Mouse (Mus musculus): ENCODE measurements around the gene Snx30. TPM values are rescaled to one million over a fixed set of nuclear protein-coding genes. Genes with fewer than 3 reads are reported as not detected.

Gene Snx30
- total RNA-seq (2021) = 1 to 10 TPM; 8.1 to 8.9 TPM

DNA sequence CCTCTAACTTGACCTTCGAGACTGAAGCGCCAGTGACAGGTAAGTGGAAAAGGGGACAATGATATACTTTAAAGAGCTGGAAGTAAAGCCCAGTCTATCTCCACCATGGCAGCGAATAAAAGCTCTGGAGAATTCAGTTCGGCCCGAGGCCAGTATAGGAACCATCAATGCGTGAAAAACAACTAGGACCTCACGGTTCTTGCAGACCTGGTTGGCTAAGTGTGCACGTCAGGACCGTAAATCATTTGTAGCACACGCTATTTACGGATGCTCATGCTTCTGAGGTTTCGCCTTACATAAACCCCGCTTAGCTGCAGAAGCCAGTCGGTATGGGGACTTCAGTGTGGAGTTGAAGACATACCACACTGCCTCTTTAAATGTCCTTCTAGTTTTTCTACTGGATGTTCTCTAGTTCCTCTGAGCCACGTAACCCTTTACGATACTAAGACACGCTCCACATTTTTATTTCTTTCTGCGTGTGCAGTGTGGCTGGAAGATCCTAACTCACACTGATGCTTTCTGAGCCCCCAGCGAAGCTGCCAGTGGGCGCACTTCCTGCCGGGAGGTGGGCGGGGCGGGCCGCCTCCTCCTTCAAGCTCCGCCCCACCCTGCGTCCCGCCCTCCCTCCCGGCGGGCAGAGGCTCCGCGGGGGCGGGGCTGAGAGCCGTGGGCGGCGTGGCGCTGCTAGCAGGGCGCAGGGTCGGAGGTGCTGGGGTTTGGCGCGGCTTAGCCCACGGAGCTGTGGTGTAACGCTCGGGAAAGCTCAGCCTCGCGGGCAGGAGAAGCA, at the start of gene Snx30:
Gene Snx30, plus strand, starts transcription at position 660 of the 787 bp plus-strand sequence.
- intact Hi-C loops (cut with DNase I) = loop anchor here (2.0 to 5.0 kb wide), 3 partner anchors 21 to 67 kb away; no protein-coding TSS in a partner anchor
- DNase-seq = peak; percentile 91 to 92

DNA sequence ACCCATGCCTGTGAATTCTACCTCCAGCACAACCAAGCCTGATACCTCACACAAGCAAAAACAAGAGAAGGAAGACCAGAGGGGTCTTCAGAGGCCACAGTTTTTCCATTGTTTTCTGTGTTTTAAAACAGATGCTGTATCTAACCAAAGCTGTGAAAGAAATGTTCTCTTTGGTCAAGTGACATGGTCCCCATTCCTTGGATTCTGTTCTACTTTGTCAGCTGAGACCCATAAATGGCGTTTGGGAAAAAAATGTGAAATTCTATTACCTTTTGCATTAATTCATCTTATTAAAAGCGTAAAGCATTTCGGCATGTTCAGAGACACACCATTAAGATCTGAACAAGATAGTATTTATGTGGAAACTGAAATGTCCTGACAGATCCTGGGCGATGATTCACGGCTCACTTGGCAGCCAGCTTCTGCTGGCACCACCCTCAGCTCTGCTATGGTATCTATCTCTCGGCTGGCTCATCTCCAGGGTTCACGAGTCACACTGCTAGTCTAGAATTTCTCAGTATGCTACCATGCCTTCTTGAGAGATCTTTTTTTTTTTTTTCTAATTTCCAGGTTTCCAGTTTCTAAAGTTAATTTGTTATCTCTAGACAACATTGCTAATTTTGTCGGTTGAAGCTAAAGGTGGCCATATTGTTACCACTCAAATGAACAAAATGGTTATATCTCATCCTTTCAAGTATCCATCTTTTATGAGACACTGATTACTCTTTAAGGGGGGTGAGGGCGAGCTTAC, 49.1 kb upstream of the Snx30 start:
- DNase-seq = peak; percentile 80 to 83
- intact Hi-C loops (cut with DNase I) = no loop called here

DNA sequence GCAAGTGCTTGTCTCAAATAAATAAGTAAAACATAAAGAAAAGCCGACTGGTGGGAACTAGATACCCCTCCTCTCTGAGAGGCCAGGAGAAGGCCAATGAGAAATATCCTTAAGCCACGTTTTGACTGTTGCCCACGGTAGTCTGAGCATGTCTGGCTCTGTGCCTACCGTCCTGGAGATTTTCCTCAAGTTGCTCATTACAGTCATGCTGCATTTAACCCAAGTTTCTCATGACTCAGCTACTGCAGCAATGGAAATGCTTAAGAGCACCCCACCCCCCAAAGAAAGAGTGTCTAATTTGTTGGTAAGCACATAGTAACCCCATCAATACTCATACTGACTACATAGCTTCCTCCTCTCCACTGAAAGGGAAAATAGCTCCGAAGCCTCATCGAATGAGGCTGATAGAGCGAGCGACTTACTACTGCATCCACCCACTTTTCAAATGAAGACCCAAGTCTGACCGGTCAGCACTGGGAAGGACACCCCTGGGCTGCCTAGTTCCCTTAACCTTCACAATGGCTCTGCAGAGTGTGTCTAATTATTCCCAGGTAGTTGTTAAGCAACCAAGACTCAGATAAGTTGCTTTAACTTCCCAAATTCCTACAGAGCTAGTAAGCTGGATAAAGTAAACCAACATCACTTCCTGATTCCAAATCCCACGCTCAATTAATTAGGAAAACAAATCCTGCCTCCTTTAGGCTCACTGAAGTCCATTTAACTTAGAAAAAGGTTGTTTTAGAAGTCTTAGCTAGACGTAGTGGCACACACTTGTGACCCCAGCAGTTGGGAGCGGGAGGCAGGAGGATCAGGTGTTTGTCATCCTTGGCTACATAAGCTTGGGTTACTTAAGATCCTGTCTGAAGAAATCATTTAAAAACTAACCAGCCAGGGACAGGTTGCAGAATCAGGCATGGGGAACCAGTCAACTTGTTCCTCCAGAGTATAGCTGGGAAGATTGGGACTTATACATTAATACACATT, 47.9 kb upstream of the Snx30 start:
- intact Hi-C loops (cut with DNase I) = no loop called here
- no peak for DNase-seq

DNA sequence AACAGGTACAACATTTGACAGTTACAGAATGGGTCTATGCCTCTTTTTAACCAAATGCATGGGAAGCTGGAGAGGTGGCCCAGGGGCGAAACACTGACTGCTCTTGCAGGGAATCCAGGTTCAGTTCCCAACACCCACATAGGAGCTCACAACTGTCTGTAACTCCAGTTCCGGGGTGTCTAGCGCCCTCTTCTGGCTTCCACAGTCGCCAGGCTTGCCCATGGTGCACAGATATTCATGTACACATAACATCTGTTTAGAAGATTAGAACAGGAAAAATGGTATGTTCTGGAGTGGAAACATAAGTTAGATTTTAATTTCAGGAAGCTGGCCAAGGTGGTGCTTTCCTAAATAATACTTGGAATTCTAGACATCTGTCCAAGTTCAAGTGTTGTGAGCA, 45.6 kb upstream of the Snx30 start:
- intact Hi-C loops (cut with DNase I) = loop anchor here (5.0 kb wide), 1 partner anchor 133 kb away; the partner anchor contains the start of gene E130308A19Rik

DNA sequence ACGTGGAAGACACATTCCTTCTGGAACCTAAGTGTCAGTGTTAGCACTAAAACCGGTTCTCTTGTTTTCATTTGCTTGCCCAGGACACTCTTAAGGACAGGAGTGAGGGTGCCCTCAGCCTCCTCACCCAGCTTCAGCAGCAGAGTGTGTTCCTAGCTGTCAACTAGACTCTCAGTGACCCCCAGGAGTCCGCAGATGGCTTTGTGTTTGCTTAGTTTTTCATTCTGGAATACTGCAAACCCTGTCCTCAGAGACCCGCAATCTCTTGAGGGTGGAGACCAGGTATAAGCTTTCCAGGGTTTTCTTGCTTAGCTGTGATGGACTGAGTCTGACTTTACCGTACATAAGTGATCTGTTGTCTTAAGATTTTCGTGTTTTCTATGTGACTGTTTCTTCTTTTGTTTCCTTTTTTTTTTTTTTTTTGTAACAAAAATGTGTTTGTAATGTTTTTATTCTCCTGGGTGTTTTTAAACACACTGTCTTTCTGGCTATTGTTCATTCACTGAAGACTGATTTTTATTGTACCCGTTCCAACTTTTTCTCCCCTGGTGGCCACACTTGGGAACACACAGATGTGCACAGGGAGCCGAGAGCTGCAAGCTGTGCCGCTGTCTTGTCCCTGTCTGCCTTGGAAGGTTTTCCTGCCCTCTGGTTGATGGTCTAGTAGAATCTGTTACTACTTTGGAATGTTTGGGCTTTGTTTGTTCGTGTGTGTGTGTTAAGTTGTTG, 44.8 kb upstream of the Snx30 start:
- intact Hi-C loops (cut with DNase I) = loop anchor here (5.0 kb wide), 1 partner anchor 133 kb away; the partner anchor contains the start of gene E130308A19Rik
- peak; percentile 75 to 84 for DNase-seq

More for the DNA sequence above, 45.6 kb upstream of the Snx30 start:
- DNase-seq = no peak

DNA sequence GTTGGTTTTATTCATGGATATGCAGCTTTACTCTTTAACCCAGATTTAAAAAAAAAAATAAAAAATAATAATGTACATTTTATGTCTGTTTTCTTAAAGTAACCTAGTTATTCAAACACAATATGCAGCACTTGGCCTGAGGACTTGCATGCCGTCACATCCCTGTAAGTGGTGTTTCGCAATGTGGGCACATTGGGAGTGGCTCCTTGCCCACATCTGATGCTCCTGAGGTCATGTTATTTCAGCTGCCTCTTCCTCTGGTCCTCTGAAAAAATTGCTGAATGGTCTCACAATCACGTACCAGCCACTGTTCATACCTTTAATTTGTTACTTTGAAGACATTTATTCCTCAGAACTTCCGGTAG, 44.3 kb upstream of the Snx30 start:
- no peak for DNase-seq
- intact Hi-C loops (cut with DNase I) = loop anchor here (5.0 kb wide), 1 partner anchor 134 kb away; the partner anchor contains the start of gene E130308A19Rik

DNA sequence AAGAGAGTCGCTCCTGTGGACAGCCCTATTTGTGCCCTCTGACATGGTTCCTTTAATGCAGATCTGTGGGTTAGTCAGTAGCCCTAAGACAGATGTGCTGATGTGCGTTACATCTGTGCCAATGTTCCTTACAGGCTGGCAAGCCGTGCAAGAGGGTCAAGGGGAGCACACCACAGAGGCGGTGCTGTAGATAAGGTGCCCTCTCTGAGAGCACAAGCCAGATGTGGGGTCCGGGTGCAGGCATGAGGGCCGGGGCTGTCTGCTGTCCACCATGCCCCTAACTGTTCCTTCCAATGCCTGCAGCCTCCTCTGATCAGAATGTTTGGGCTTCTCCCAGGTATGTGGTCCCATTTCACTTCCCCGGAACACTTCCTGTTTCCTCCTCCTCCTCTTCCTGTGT, 40.7 kb upstream of the Snx30 start:
- DNase-seq = no peak
- intact Hi-C loops (cut with DNase I) = loop anchor here (5.0 kb wide), 2 partner anchors 138 to 403 kb away; partner anchors contain the start of gene E130308A19Rik

DNA sequence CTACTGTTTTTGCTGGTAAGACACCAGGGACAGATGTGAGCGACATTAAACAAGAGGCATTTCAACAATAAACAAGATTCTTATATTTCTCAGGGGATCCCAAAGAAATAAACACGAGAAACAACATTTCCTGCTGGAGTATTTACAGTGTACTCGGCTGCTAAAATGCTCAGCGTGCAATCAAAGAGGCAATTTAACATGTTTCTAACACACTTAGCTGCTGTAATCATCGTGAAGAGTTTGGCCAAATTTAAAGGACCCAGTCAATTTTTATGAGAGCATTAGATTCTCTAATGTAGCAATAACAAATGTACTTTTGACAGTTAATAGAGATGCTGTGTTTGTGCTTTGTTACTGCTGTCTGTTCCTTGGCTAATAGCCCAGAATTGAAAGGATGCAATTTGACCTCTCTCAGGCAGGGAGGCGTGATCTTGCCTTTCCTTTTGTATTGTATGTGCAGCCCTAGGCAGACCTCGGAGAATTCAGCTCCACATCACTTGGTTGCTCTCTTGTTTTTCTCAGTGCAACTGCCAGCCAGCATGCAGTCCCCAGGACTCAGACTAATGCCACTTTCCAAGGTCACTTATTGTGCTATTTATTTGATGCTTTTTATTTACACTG, 40.1 kb upstream of the Snx30 start:
- DNase-seq = peak in 1 of 2 experiments; percentile 36
- intact Hi-C loops (cut with DNase I) = loop anchor here (5.0 kb wide), 1 partner anchor 403 kb away; no protein-coding TSS in a partner anchor

DNA sequence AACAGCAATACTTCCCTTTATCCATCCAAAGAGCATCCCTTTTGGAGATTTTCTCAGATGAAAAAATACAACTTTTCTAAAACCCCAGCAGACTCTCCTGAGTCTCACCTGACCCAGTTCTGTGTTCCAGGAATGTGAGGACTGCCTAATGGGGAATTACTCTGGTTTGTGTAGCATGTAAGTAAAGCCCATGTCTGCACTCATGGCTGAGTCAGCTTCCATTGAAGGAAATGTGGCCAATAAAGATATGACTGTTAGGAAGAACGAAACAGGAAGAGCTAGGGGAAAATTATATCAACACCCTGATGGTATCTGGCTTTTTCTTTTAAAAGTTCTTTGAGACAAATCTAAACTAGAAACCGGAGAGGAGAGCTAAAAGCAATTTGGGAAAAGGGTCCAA, 37.9 kb upstream of the Snx30 start:
- intact Hi-C loops (cut with DNase I) = loop anchor here (5.0 kb wide), 1 partner anchor 405 kb away; no protein-coding TSS in a partner anchor
- no peak for DNase-seq

DNA sequence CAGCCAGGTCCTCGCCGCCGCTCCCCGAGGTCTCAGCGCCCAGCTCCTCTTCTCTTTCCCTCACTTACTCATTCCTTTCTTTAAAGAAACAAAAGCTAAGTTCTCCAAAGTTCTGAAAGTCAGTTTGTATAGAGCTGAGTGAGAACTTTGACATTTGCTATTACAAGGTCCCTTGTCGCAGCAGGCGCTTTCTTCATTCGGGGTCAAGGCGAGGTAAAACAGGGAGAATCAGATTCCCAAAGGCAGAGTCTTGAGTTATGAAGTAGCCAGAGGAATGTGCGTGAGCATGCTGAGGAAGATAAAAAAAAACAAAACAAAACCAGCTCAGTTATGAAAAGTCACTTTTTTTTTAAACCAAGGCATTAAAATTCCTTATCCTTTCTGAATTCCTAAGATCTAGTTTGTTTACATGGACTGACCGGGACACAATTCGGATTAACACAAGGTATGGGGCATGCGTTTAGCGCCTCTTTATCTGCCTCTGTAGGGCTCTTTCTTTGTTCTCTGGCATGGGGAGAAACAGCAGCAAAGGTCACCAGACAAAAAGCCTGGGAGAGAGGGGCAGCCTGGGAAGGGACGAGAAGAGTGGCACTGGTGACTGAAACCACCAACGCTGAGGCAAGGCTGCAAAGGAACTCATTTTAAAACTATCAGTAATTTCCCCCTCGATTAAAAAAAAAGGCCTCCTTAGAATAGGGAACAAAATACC, 33.3 kb upstream of the Snx30 start:
- intact Hi-C loops (cut with DNase I) = no loop called here
- DNase-seq = no peak

DNA sequence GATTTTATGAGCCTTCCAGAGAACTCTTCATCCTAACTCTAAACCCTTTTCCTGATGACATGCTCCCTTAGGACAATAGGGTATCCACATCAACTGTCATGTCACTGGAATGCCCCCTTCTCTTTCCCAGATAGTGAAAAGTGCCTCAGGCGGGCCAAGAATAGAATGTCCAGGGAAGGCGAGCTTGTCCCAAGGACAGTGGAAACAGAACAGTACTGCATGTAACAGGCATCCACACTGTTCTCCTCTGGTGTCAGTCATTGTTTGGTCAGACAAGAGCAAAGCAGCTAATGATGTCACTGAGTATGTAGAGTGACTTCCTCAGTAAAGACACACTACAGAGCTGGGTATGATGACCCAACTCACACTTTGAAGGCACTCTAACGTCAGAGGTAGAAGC, 27.8 kb upstream of the Snx30 start:
- DNase-seq = peak in 1 of 2 experiments; percentile 42
- intact Hi-C loops (cut with DNase I) = no loop called here

DNA sequence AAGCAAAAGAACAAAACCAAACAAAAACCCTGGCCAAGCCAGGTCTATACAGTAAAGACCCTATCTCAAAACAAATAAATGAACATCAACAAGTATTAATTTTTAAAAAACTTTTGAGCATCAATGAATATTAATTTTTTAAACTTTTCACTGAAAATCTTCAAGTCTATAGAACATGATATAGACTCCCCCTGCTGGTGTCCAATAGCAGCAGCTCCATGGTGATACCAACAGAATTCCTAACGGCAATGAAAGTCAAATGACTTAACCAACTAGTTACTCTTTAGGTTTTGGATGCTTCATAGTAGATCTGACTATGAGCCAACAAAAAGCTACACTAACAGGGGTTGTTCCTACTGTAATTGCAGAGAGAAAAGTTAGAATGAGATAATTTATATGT, 25.1 kb upstream of the Snx30 start:
- DNase-seq = no peak
- intact Hi-C loops (cut with DNase I) = no loop called here

DNA sequence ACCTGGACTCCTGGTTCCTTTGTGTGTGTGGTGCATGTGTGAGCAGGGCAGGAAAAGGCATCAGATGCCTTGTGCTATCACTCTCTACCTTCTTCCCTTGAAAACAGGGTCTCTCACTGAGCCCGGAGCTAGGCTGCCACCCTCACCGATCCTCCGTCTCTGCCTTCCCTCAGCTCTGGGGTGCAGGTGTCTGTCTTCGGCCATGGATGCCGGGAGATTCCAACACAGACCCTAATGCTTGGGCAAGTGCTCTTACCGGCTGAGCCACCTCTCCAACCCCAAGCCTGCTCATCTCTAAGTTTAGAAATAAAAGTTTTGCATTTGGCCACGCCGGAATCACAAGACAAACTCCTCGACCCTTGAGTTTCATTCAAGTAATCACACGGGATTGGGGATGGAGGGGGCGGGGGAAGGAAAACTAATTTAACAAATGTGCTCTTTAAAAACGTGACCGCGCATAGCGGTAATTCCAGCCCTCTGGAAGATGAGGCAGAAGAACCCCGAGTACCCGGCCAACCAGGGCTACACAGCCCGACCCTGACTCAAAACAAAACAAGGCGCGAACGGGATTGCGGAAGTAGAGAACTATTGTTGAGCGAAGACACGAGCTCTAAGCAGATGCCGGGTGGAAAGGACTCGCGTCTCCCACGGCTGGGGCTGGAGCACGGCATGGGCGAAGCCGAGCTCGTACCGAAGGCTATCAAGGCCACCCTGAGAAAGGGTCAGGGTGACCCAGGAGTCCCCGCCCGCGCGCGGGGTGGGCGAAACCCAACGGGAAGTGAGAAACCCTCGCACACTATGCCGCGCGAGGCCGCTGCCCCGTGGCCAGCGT, 22.6 kb upstream of the Snx30 start:
- intact Hi-C loops (cut with DNase I) = loop anchor here (2.0 kb wide), 1 partner anchor 156 kb away; the partner anchor contains the start of gene E130308A19Rik

DNA sequence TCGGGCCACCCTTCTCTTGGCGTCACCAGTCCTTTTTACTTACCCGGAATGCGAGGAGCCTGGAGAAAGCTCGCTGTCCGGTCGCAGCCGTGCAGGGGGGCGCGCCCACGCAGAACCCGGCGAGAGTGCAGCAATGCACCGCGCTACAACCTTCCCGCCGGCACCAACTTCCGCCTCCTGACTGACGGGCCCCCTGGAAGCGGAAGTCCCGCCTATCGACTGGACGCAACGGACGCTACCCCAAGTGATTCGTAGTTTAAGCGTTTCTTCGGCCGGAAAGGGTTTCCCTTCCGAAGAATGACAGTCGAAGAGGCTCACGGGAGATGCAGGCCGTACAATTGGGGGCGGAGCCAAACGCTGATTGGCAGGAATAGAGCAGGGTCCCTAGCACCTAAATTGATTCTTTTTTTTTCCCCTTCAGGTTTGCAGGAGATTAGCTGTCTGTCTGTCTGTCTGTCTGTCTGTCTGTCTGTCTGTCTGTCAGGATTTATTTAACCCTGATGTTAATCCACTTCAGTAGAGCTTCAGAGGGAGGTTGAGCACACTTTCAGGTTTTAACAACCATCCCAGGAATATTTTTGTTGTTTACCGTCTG, 21.9 kb upstream of the Snx30 start:
- intact Hi-C loops (cut with DNase I) = loop anchor here (2.0 kb wide), 2 partner anchors 21 to 157 kb away; partner anchors contain the start of genes E130308A19Rik and Snx30
- peak; percentile 98 to 99 for DNase-seq

More for the DNA sequence above, 22.6 kb upstream of the Snx30 start:
- DNase-seq = peak in 1 of 2 experiments; percentile 26

DNA sequence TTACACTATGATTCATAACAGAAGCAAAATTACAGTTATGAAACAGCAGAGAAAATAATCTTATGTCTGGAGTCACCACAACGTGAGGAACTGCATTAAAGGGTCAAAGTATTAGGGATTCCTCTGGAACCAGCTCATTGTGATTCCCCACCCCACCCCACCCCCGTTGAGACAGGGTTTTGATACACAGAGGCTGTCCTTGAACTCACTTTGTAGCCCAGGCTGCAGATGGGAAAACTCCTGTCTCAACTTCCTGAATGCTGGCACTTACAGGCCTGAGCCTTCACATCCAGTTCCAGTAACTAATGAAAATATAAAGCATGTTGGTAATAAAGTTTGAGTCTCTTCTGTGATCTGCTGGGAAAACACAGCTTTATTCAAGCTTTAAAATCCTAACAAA, 20.2 kb upstream of the Snx30 start:
- intact Hi-C loops (cut with DNase I) = loop anchor here (2.0 kb wide), 1 partner anchor 19 kb away; the partner anchor contains the start of gene Snx30
- no peak for DNase-seq

DNA sequence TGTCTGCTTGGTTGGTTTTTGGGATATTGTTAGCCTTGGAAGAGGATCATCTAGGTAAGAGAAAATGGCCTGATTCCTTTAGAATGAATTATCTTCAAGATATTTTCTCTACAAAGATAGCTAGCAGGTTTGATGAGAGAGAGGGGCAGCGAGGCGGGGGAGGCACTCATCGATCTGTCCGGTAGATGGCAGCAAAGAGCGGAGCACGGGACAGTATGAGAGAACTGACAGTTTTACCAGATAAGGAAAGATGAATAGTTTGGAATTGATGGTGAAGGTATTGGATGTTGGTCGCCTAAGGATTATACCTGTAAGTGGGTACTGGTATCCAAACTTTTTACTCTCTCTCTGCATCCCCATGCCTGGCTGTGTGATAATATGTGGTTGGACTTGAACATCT, 19.0 kb upstream of the Snx30 start:
- intact Hi-C loops (cut with DNase I) = loop anchor here (1.0 kb wide), 3 partner anchors 64 to 142 kb away; no protein-coding TSS in a partner anchor

DNA sequence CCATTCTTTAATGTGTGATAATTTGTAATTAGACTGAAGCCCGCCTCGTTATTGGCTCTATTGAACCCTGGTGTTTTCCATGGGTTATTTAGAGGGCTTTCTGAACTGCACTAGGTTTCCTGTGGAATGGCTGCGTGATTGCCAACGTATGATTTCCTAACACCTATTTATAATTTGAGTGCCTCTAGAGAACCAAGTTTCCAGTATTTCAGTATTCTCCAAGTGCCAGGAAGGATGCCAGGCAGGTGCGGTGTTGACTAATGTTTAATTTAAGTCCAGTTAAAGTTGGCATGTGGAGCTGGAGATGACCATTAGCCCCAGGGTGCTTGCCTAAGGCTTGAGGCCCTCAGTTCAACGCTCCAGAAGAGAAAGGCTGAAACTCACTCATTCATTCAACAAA, 18.5 kb upstream of the Snx30 start:
- DNase-seq = no peak
- intact Hi-C loops (cut with DNase I) = no loop called here

More for the DNA sequence above, 19.0 kb upstream of the Snx30 start:
- DNase-seq = peak; percentile 73 to 86
